Mouse (Mus musculus): ENCODE results near the gene Epb41l3. TPM values are rescaled to one million over a fixed set of nuclear protein-coding genes. Genes with fewer than 3 reads are reported as not detected.

Gene Epb41l3
- polyA plus RNA-seq, 1 experiment = 0.12 TPM

DNA sequence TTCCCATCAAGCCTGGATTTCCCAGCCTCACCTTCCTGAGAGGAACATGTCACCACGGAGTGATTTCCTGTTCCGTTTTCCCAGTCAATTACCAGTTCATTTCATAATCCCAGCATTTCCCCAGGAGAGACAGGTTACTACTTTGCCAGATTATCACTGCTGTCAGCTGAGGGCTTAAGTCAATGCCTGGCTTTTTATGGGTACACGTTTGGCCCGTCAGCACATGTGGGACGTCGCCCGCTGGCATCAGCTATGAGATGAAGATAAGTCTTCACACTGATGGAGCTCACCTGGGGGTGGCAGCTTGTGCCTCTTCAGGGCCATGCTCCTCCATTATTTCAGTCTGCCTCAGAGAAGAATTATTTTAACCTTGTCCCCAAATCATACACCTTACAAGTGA, 145.4 kb downstream of the Epb41l3 start:
- H3K4me3 ChIP-seq (replicated peaks) = no peak overlapping the region
- TF ChIP-seq TAL1 (IDR thresholded peaks at IDR 0.05; ENCODE audit: low read length) (no peak), GATA1 (IDR thresholded peaks at IDR 0.05; ENCODE audit: low read length) (no peak)

DNA sequence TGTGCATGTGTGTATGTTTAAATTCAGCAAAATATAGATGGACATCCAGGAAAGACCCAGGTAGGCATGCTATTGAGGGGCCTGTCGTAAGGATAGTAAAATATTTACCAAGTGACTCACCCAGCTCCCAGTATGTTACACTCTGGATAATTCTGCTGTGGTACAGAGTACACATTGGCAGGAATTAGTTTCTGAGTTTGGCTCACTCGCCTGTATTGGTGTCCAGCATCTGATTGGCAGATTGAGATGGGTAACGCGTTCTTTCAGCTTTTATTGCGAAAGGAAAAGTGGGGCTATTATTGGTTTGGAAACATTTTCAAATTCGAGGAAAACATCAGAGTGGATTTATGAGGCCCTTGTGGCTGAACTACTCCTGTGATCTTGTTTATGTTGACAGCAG, 145.9 kb downstream of the Epb41l3 start:
- H3K4me1 ChIP-seq (ENCODE audit: control insufficient read depth) = no peaks in the 10 kb centered on the region
- peaks cover 12% of the 10 kb centered on the region; the same call in 1 of the 2 replicates for H3K9me3 ChIP-seq (ENCODE audit: control insufficient read depth, low read length)
- H3K27me3 ChIP-seq (ENCODE audit: control insufficient read depth) = no peaks in the 10 kb centered on the region
- H3K36me3 ChIP-seq (ENCODE audit: control insufficient read depth) = no peaks in the 10 kb centered on the region
- no peak for TF ChIP-seq TAL1 (IDR thresholded peaks at IDR 0.05; ENCODE audit: low read length)
- TF ChIP-seq GATA1 (IDR thresholded peaks at IDR 0.05; ENCODE audit: low read length) = no peak
- H3K4me3 ChIP-seq (replicated peaks) = no peak overlapping the region

More for the DNA sequence above, 145.4 kb downstream of the Epb41l3 start:
- H3K36me3 ChIP-seq (ENCODE audit: control insufficient read depth) = no peaks in the 10 kb centered on the region
- no peaks in the 10 kb centered on the region for H3K27me3 ChIP-seq (ENCODE audit: control insufficient read depth)
- H3K9me3 ChIP-seq (ENCODE audit: control insufficient read depth, low read length) = peaks cover 12% of the 10 kb centered on the region; the same call in 1 of the 2 replicates
- H3K4me1 ChIP-seq (ENCODE audit: control insufficient read depth) = no peaks in the 10 kb centered on the region

DNA sequence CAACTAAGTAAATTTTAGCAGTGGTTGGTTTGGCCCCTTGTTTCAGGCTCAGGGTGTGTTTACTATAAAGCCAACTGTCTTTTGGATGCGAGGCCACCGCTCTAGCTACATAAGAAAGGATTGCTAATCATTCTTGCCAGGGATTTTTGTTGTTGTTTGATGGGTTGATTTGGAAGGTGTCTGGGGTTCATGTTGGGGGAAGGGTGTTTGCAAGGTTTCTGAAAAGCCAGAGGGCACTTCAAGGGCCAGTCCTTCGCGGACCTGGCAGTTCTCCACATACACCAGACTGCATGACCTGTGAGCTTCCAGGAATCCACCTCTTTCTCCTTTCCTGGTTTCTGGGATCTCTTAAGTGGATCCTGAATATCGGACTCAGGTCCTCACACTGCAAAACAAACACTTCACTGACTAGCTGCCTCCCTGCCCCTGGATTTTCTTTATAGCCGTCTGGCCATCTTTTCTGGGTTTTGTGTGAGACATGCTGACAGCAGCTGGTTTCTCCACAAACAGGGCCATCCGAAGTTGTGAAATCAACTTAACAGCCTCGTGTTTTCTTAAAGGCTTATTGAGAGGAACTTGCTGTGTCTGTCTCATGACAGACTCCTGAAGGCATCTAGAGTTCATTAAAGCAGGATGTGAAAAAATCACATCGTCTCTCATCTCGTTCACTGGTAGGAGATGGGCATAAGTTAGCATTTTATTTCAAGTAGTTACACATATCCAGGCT, 146.6 kb downstream of the Epb41l3 start:
- H3K4me1 ChIP-seq (ENCODE audit: control insufficient read depth) = no peaks in the 10 kb centered on the region
- peaks cover 12% of the 10 kb centered on the region; the same call in 1 of the 2 replicates for H3K9me3 ChIP-seq (ENCODE audit: control insufficient read depth, low read length)
- H3K36me3 ChIP-seq (ENCODE audit: control insufficient read depth) = no peaks in the 10 kb centered on the region
- H3K27me3 ChIP-seq (ENCODE audit: control insufficient read depth) = no peaks in the 10 kb centered on the region
- no peak overlapping the region for H3K4me3 ChIP-seq (replicated peaks)
- TF ChIP-seq GATA1 (IDR thresholded peaks at IDR 0.05; ENCODE audit: low read length) (no peak), TAL1 (IDR thresholded peaks at IDR 0.05; ENCODE audit: low read length) (no peak)

DNA sequence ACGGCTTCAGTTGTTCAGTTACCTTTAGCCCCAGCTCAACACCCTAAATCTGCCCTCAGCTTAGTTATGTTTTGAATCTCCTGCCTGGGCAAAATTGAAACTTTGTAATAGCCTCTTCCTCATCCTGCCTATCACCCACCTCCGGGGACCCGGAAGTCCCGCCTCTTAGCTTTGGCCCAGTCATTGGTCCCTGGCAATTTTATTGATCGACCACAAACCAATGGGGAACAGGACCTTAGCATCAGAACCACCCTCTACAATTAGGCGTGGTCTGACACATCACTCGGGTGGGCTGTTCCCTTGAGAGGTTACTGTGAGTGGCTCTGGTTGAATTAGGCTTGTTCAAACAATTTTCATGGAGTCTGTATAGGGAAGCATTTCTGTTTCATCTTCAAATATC, 150.5 kb downstream of the Epb41l3 start:
- no peaks in the 10 kb centered on the region for H3K4me1 ChIP-seq (ENCODE audit: control insufficient read depth)
- H3K36me3 ChIP-seq (ENCODE audit: control insufficient read depth) = no peaks in the 10 kb centered on the region
- TF ChIP-seq GATA1 (IDR thresholded peaks at IDR 0.05; ENCODE audit: low read length) (no peak), TAL1 (IDR thresholded peaks at IDR 0.05; ENCODE audit: low read length) (no peak)
- H3K9me3 ChIP-seq (ENCODE audit: control insufficient read depth, low read length) = peaks cover 13% of the 10 kb centered on the region; the same call in 1 of the 2 replicates
- no peak overlapping the region for H3K4me3 ChIP-seq (replicated peaks)
- no peaks in the 10 kb centered on the region for H3K27me3 ChIP-seq (ENCODE audit: control insufficient read depth)

DNA sequence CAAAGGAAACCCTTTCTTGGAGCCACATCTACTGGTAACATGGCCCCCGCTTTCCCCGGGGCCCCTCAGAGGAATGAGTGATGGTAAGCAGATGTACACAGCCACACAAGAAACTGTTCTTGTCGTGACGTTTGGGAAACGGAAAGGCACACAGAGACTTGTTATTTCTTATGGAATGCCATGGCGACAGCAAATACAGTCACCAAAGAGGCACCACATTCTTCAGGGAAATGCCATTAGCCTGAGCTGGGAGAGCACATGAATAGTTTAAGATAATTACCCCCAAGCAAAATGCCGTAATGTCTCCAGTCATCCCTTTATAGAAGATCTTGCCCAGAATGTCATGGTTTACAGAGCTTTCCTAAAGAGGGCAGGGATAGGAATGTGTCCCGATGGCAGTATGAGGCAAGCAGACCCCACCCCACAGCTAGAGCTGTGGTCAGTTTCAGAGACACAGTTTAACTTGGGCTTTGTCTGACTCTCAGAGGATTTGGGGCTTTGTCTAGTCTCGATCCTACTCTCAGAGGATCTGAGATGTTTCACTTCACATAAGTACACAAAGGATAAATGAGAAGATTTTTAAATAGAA, 152.0 kb downstream of the Epb41l3 start:
- Histone ChIP-seq H3K9me3 (ENCODE audit: control insufficient read depth, low read length) (peaks cover 18% of the 10 kb centered on the region), H3K36me3 (ENCODE audit: control insufficient read depth) (no peaks in the 10 kb centered on the region), H3K4me1 (ENCODE audit: control insufficient read depth) (no peaks in the 10 kb centered on the region), H3K4me3 (replicated peaks) (no peak overlapping the region), H3K27me3 (ENCODE audit: control insufficient read depth) (no peaks in the 10 kb centered on the region)
- TF ChIP-seq GATA1 (IDR thresholded peaks at IDR 0.05; ENCODE audit: low read length) (no peak), TAL1 (IDR thresholded peaks at IDR 0.05; ENCODE audit: low read length) (no peak)

DNA sequence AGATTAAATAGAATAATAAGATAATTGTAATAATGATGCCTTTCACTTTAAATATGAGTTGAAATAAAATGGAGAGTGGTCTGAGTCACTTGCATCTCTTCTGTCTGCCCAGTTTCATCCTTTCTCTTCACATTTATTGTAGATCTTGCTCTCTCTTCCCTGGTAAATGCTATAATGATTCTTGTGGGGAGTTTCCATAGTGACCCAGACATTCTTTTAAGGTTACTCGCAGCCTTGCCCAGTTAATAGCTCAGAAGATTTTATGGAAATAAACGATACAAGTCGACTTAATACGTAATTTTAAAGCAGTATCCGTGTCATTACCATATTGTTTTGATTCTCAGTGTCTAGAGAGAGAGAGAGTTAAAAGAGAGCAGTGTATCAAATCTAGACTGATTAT, 154.0 kb downstream of the Epb41l3 start:
- no peak overlapping the region for H3K4me3 ChIP-seq (replicated peaks)
- no peaks in the 10 kb centered on the region for H3K27me3 ChIP-seq (ENCODE audit: control insufficient read depth)
- H3K36me3 ChIP-seq (ENCODE audit: control insufficient read depth) = no peaks in the 10 kb centered on the region
- TF ChIP-seq GATA1 (IDR thresholded peaks at IDR 0.05; ENCODE audit: low read length) (no peak), TAL1 (IDR thresholded peaks at IDR 0.05; ENCODE audit: low read length) (no peak)
- H3K4me1 ChIP-seq (ENCODE audit: control insufficient read depth) = no peaks in the 10 kb centered on the region
- peaks cover 18% of the 10 kb centered on the region for H3K9me3 ChIP-seq (ENCODE audit: control insufficient read depth, low read length)

DNA sequence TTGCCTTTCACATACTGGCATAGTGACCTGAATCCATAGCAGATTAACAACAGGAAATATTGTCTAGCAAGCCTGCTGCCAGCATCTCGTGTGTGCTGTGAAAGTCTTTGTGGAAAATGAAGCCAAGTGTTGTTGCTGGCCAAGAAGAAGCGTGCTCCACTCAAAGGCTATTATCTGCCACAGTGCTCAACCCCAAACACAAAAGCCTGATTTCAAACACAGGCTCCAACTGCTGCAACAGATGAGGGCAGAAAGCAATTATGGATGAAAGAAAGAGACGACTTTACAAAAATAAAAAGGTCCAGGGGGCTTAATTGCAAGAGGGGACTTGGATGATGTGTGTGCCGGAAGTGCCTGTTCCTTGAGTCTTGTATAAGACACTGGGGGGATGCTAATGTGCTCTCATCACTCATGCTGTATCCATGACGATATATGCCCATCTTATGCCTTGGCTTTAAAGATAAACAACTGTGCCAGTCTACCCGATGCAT, 154.7 kb downstream of the Epb41l3 start:
- Histone ChIP-seq H3K36me3 (ENCODE audit: control insufficient read depth) (no peaks in the 10 kb centered on the region), H3K4me1 (ENCODE audit: control insufficient read depth) (no peaks in the 10 kb centered on the region), H3K4me3 (replicated peaks) (no peak overlapping the region), H3K9me3 (ENCODE audit: control insufficient read depth, low read length) (peaks cover 16% of the 10 kb centered on the region), H3K27me3 (ENCODE audit: control insufficient read depth) (no peaks in the 10 kb centered on the region)
- TF ChIP-seq GATA1 (IDR thresholded peaks at IDR 0.05; ENCODE audit: low read length) = no peak
- TF ChIP-seq TAL1 (IDR thresholded peaks at IDR 0.05; ENCODE audit: low read length) = no peak

DNA sequence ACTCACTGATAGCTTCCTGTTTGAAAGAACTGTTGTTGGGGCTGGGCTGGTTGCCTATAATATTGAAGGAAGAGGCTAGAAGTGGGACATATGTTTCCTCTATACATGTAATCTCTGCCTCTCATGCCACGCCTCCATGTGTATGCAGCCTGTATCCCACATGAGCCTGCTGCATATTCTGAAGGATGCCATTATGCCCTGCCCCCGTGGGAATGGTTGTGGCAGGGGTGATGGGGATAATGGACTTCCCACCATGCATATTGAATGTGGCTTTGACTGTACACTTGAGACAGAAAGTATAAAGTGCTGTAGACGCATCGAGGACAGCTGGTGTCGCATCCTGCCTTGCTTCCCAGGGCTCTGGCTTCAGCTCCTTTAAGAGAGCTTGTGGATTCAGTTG, 155.9 kb downstream of the Epb41l3 start:
- Histone ChIP-seq H3K4me1 (ENCODE audit: control insufficient read depth) (no peaks in the 10 kb centered on the region), H3K36me3 (ENCODE audit: control insufficient read depth) (no peaks in the 10 kb centered on the region), H3K4me3 (replicated peaks) (no peak overlapping the region), H3K27me3 (ENCODE audit: control insufficient read depth) (no peaks in the 10 kb centered on the region), H3K9me3 (ENCODE audit: control insufficient read depth, low read length) (peaks cover 11% of the 10 kb centered on the region)
- no peak for TF ChIP-seq TAL1 (IDR thresholded peaks at IDR 0.05; ENCODE audit: low read length)
- no peak for TF ChIP-seq GATA1 (IDR thresholded peaks at IDR 0.05; ENCODE audit: low read length)

DNA sequence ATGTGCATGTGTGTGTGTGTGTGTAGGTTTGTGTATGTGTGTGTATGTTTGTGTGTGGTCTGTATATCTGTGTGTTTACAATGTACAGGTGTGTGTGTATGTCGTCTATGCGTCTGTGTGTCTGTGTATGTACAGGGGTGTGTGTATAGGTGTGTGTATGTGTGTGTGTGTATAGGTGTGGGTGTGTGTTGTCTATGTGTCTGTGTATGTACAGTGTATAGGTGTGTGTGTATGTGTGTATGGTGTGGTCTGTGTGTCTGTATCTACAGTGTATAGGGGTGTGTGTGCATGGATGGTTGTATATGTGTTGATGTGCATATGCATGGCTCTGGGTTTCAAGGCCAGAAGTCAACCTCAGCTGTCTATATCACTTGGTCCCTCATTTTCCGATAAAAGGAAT, 161.7 kb downstream of the Epb41l3 start:
- Histone ChIP-seq H3K9me3 (ENCODE audit: control insufficient read depth, low read length) (peaks cover 11% of the 10 kb centered on the region), H3K36me3 (ENCODE audit: control insufficient read depth) (no peaks in the 10 kb centered on the region), H3K4me3 (replicated peaks) (no peak overlapping the region), H3K4me1 (ENCODE audit: control insufficient read depth) (no peaks in the 10 kb centered on the region), H3K27me3 (ENCODE audit: control insufficient read depth) (no peaks in the 10 kb centered on the region)
- TF ChIP-seq TAL1 (IDR thresholded peaks at IDR 0.05; ENCODE audit: low read length) (no peak), GATA1 (IDR thresholded peaks at IDR 0.05; ENCODE audit: low read length) (no peak)
